Mouse (Mus musculus): Measurements from ENCODE around the gene Sncg.
A peak's percentile ranks its signal among the peaks of the same experiment; 100 is the strongest.
"Not testable (repeated sequence)": the region's sequence is repeated elsewhere in the genome, so short reads cannot be mapped to it uniquely, and the experiment has no call there.

Gene Sncg

GRCm38 (mm10) chr14:34374577-34374976 lies at the start of gene Sncg:
TSS of gene Sncg (minus strand) at chr14:34374789.
- DNase-seq: peak; percentile 38 to 50

DNA sequence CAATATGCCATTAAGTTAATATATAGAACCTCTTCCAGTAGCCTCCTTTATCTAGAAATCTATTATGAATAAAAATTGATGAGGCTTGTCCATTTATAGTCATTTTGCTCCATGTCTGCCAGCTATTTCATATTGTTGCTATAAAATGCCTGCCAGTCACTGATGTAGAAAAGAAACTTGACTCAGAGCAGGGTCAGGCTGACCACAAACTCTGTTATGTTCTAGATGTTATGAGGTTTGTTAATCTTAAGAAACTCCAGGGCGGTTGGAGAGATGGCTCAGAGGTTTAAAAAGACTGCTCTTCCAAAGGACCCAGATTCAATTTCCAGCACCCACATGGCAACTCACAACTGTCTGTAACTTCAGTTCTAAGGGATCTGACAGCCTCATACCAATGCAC lies 46.5 kb upstream of the Sncg start:
- DNase-seq: no peak

DNA sequence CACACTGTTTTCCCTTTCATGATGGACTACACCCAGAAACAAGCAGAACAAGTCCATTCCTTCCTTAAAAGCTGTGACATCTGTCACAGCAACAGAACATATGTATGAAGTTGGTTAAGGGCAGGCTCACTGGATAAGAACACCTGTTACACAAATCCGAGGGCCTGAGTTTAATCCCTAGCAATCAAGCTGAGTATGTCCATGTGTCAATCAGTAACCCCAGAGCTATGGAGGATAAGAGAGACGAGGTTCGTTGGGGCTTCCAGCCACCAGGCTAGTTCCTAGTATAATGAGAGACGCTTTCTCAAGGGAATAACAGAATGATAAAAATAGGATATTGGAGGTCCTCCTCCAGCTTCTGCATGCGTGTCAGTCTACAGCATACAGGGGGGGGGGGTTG lies 42.9 kb upstream of the Sncg start:
- DNase-seq: no peak

DNA sequence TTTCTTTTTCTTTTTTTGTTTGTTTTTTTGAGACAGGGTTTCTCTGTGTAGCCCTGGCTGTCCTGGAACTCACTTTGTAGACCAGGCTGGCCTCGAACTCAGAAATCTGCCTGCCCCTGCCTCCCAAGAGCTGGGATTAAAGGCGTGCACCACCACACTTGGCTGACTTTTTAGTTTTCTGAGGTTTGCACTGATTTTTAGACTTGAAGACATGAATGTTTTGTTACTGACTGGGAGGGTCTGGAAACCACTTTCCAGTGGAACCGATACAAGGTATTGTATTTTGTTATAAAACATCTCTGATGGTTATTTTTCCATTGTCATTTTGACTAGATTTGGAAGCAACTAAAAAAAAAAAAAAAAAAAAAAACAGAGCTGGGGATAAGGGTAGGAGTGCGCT lies 42.4 kb upstream of the Sncg start:
- DNase-seq: not testable (repeated sequence)

- no peak for DNase-seq
These were observed 37.7 kb upstream of the Sncg start for GRCm38 (mm10) chr14:34412164-34412896.

GRCm38 (mm10) chr14:34410716-34411115 lies 36.1 kb upstream of the Sncg start:
- DNase-seq: no peak

DNA sequence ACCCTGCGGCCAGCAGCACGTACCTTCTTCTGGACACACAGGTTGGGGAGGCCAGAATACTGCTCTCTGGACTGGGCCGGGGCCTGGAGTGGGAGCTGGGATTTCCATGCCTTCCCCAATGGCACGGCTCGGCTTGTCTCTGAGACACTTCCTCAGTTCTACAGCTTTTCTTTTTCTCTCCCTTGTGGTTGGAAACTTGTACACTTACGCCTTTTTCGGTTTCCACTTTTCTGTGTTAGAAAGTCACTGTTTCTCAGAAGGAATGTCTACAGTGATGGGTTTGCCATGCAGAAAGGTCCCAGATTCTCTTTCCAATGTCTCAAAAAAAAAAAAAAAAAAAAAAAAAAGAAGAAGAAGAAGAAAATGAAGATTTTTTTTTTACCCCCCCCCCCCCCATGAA lies 28.8 kb upstream of the Sncg start:
- no peak for DNase-seq

DNA sequence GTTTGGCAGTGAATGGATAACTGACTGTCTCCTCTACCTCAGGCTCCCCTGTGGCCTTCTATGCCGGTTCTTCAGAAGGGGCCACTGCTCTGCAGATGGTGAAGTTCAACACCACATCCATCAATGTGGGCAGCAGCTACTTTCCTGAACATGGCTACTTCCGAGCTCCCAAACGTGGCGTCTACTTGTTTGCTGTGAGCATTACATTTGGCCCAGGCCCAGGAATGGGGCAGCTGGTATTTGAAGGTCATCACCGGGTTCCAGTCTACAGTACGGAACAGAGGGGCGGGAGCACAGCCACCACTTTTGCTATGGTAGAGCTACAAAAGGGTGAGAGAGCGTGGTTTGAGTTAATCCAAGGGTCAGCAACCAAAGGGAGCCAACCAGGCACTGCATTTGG lies 28.3 kb upstream of the Sncg start:
- DNase-seq: peak in 1 of 2 experiments; percentile 7

DNA sequence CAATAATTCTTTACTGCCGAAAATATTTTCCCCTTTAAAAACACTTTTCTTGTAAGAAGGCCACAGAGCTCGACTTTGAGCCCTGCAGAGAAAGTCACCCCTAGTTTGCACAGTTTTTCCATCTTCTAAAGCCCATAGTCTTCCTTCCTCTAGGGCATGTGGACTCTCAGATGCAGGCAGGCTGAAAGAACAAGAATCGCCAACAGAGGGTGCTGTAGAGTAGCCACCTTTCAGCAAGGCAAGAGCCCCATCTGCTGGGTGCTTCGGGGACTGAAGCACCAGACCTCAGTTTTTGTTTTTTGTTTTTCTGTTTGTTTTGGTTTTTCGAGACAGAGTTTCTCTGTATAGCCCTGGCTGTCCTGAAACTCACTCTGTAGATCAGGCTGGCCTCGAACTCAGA lies 26.5 kb upstream of the Sncg start:
- peak; percentile 87 to 88 for DNase-seq

GRCm38 (mm10) chr14:34400021-34400420 lies 25.4 kb upstream of the Sncg start:
- no peak for DNase-seq

DNA sequence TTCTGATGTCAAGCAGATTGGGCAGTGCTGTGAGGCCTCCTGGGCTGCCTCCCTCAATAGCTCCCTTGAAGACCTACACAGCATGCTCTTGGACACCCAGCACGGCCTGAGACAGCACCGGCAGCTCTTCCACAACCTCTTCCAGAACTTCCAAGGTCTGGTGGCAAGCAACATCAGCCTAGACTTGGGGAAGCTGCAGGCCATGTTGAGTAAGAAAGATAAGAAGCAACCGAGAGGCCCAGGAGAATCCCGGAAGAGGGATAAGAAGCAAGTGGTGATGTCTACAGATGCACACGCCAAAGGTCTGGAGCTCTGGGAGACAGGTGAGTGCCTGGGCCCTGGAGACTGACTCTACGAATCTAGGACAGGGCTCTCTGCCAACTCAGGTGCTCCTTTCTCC lies 24.7 kb upstream of the Sncg start:
- DNase-seq: no peak

DNA sequence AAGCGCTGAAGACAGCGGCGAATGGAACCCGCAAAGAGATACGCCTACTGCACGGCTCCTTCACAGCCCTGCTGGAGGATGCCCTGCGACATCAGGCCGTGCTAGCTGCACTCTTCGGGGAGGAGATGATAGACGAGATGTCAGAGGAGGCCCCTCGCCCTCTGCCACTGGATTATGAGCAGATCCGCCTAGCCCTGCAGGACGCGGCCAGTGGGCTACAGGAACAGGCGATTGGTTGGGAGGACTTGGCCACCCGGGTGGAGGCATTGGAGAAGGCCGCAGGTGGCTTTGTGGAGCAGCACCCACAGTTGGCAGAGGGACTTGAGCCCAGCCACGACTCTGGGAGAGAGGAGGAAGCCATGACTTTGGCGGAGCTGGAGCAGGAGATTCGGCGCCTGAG lies 24.3 kb upstream of the Sncg start:
- no peak for DNase-seq

DNA sequence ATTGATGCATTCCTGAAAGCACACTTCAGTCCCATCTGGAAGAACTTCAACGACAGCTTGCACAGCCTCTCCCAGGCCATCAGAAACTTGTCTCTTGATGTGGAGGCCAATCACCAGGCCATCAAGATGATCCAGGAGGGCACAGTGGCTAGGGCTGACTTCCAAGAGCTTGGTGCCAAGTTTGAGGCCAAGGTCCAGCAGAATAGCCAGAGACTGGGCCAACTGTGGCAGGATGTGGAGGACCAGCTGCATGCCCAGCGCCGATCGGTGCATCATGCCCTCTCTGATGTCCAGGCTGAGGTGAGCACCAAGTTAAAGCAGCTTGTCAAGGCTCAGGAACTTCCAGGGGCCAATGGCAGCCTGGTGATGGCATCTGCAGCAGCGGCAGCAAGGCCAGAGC lies 23.3 kb upstream of the Sncg start:
- no peak for DNase-seq

DNA sequence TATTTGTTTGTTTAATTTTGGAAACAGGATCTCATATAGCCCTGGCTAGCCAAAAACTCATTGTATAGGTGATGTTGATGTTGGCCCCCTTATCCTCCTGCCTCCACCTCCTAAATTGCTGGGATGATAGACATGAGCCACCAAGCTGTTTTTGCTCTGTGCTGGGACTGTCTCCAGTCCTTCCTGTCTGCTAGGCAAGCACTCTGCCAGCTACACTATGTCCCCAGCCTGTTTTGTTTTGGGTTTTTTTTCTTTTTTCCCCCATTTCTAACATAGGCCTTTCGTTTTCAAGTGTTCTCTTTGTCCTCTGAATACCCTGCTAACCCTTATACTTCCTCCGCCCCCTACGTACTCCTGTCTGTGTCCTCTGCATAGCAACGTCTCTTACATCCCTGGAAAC lies 18.7 kb upstream of the Sncg start:
- no peak for DNase-seq

GRCm38 (mm10) chr14:34382921-34383704 lies 8.5 kb upstream of the Sncg start:
- DNase-seq: no peak

- DNase-seq: peak; percentile 53 to 76
These were observed 4.2 kb upstream of the Sncg start for GRCm38 (mm10) chr14:34378560-34379331.

DNA sequence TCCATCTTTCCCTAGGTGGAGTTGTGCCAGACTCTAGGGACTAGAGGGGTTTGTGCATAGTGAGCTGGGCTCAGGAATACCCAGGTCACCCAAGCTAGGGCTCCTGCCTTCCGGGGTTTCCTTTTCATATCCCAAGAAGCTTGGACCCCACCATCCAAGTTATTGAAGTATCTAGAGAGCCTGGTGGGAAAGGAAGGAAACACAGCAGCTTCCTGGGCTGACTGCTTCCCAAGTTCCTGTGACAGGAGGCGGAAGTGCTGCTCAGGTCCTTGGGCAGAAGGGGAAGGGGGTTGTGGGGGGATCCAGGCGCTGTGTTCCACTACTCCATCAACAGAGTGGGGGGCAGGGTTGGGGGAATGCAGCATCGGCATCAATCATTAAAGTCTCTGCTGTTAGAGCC lies 2.5 kb upstream of the Sncg start:
- no peak for DNase-seq

DNA sequence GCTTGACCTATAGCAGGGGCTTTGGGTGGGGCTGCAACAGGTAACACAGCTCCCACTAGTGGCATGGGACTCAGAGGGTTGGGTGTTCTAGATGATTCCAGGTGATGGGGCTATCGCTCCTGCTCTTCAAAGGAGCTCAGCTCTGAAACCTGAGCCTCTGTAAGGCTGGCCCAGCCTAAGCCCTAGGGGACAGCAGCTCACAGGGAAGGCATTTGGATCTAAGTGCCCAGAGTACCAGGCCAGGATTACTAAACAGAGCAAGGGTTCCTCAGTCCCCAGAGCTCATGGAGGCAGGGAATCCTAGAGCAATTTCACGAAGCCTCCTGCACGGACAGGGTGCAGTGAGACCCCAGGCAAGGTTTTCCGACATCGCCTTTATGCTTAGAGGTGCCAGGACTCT lies 1.4 kb upstream of the Sncg start:
- no peak for DNase-seq

- no peak for DNase-seq
These were observed 871 bp upstream of the Sncg start, which contains the start of gene Mmrn2 for GRCm38 (mm10) chr14:34375415-34375904. TSS of gene Mmrn2 (plus strand) at chr14:34375465.

DNA sequence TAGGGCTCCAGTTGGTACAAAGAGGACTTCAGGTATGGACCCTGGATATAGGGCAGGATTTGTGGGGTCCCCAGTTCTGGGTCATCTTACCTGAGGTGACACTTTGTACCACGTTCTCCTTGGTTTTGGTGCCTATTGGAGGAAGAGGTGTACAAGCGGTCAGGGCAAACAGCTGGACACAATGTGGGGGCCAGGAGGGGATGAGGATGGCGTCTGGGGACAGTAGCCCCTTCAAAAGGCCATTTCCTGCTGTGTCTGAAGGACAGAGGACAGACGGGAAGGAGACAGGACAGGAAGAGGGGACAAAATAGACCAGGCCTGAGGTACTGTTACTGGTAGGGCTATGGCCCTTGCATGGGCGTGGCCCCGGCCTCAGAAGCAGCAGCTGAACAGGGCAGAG lies 1.0 kb downstream of the Sncg start:
- no peak for DNase-seq

DNA sequence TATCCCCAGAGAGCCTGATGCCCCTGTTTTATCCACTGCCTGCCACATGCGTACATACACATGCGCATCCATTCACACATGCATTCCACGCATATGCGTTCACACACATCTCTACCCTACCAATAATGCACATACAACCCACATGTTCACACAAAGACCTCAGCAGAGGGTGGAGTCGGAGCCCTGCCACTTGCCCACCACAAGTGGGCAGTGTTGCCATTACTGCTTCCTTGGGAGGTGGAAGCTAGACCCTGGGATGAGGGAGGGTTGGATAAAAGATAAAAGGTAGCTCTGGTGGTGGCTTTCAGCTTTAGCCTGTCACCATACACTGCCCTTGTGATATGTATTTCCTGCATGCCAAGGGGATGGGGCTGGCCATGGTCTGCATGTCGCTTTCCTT lies 1.9 kb downstream of the Sncg start:
- peak; percentile 78 to 80 for DNase-seq

- DNase-seq: no peak
These were observed 2.8 kb downstream of the Sncg start for GRCm38 (mm10) chr14:34371763-34372162.

DNA sequence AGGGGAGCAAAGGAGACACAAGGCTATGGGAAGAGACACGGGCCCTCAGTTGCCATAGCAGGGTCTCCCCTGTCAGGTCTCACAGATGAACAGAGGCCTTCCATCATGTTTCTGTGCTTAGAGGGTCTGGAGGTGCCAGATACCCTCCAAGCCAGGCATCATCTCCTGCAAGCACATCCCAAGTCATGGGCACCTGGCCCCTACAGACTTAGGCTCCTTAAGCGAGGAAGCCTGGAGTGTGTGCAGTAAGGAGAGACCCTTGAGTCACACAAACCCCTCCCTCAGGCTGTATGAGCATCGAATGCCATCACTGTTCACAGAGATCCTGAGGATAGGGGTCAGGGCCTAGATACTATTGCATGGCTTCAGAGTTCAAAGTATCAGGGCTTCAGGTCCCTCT lies 3.7 kb downstream of the Sncg start:
- no peak for DNase-seq

All from kidney, postnatal 4 days (tissue).